Mouse (Mus musculus): ENCODE results near the gene Gm4559. TPM values are rescaled to one million over a fixed set of nuclear protein-coding genes. Genes with fewer than 3 reads are reported as not detected.
"Not testable (repeated sequence)": the region's sequence is repeated elsewhere in the genome, so short reads cannot be mapped to it uniquely, and the experiment has no call there.

The Gm4559 gene
- polyA plus RNA-seq (2015; fragmentation: Nextera tagmentation; extraction: Ambion mirVana), result not detected in 2 replicates

GRCm38 (mm10) chr7:142274263-142274662 lies at the start of gene Gm4559:
Gm4559 (minus strand) TSS chr7:142274363.
- ATAC-seq; H3K36me3 ChIP-seq (ENCODE audit: insufficient read depth, low read length); H3K4me3 ChIP-seq (ENCODE audit: low read depth, low read length); H3K4me1 ChIP-seq (ENCODE audit: insufficient read depth, low read depth, low read length); H3K9ac ChIP-seq (replicated peaks; ENCODE audit: low read depth); H3K27ac ChIP-seq (ENCODE audit: low read length); H3K4me2 ChIP-seq (replicated peaks; ENCODE audit: low read depth, low read length); H3K9me3 ChIP-seq (ENCODE audit: low read length); DNase-seq (ENCODE audit: low spot score); H3K27me3 ChIP-seq (replicated peaks; ENCODE audit: insufficient read depth, low read length): not testable (repeated sequence)

- Histone ChIP-seq H3K27ac (ENCODE audit: low read length) (no peak overlapping the region), H3K4me1 (ENCODE audit: insufficient read depth, low read depth, low read length) (no peaks in the 10 kb centered on the region), H3K4me3 (ENCODE audit: low read depth, low read length) (no peak overlapping the region), H3K9ac (replicated peaks; ENCODE audit: low read depth) (no peak overlapping the region), H3K4me2 (replicated peaks; ENCODE audit: low read depth, low read length) (no peak overlapping the region), H3K36me3 (ENCODE audit: insufficient read depth, low read length) (no peaks in the 10 kb centered on the region), H3K27me3 (replicated peaks; ENCODE audit: insufficient read depth, low read length) (no peaks in the 10 kb centered on the region), H3K9me3 (ENCODE audit: low read length) (no peaks in the 10 kb centered on the region)
- 62% methylated on average over 12 of the region's 12 CpGs for WGBS
- TF ChIP-seq EP300 (IDR thresholded peaks at IDR 0.05) (no peak), CTCF (IDR thresholded peaks at IDR 0.05) (no peak)
- DNase-seq (ENCODE audit: low spot score), result no peak
- ATAC-seq, result no peak
These were observed 49.4 kb upstream of the Gm4559 start for GRCm38 (mm10) chr7:142323396-142324117.

GRCm38 (mm10) chr7:142322641-142323040 lies 48.5 kb upstream of the Gm4559 start:
- H3K9me3 ChIP-seq (ENCODE audit: low read length), result no peaks in the 10 kb centered on the region
- 82% methylated on average over 6 of the region's 6 CpGs for WGBS
- no peak overlapping the region for H3K27ac ChIP-seq (ENCODE audit: low read length)
- DNase-seq (ENCODE audit: low spot score) (no peak), ATAC-seq (no peak)
- no peaks in the 10 kb centered on the region for H3K4me1 ChIP-seq (ENCODE audit: insufficient read depth, low read depth, low read length)
- no peak overlapping the region for H3K9ac ChIP-seq (replicated peaks; ENCODE audit: low read depth)
- no peaks in the 10 kb centered on the region for H3K27me3 ChIP-seq (replicated peaks; ENCODE audit: insufficient read depth, low read length)
- TF ChIP-seq EP300 (IDR thresholded peaks at IDR 0.05) (no peak), CTCF (IDR thresholded peaks at IDR 0.05) (no peak)
- H3K4me3 ChIP-seq (ENCODE audit: low read depth, low read length), result no peak overlapping the region
- no peak overlapping the region for H3K4me2 ChIP-seq (replicated peaks; ENCODE audit: low read depth, low read length)
- H3K36me3 ChIP-seq (ENCODE audit: insufficient read depth, low read length), result no peaks in the 10 kb centered on the region

GRCm38 (mm10) chr7:142321637-142322306 lies 47.6 kb upstream of the Gm4559 start:
- not testable (repeated sequence) for H3K27ac ChIP-seq (ENCODE audit: low read length); H3K4me1 ChIP-seq (ENCODE audit: insufficient read depth, low read depth, low read length); DNase-seq (ENCODE audit: low spot score); ATAC-seq; H3K4me2 ChIP-seq (replicated peaks; ENCODE audit: low read depth, low read length); H3K27me3 ChIP-seq (replicated peaks; ENCODE audit: insufficient read depth, low read length); H3K4me3 ChIP-seq (ENCODE audit: low read depth, low read length); H3K9ac ChIP-seq (replicated peaks; ENCODE audit: low read depth); H3K36me3 ChIP-seq (ENCODE audit: insufficient read depth, low read length); H3K9me3 ChIP-seq (ENCODE audit: low read length)
- 65% methylated on average over 3 of the region's 10 CpGs for WGBS

- H3K9ac ChIP-seq (replicated peaks; ENCODE audit: low read depth), result no peak overlapping the region
- H3K27ac ChIP-seq (ENCODE audit: low read length), result no peak overlapping the region
- no peak for TF ChIP-seq CTCF (IDR thresholded peaks at IDR 0.05)
- TF ChIP-seq EP300 (IDR thresholded peaks at IDR 0.05), result no peak
- 26% methylated on average over 2 of the region's 2 CpGs for WGBS
- no peak for DNase-seq (ENCODE audit: low spot score)
- ATAC-seq, result no peak
- H3K36me3 ChIP-seq (ENCODE audit: insufficient read depth, low read length), result no peaks in the 10 kb centered on the region
- H3K4me2 ChIP-seq (replicated peaks; ENCODE audit: low read depth, low read length), result no peak overlapping the region
- H3K4me1 ChIP-seq (ENCODE audit: insufficient read depth, low read depth, low read length), result no peaks in the 10 kb centered on the region
- no peaks in the 10 kb centered on the region for H3K27me3 ChIP-seq (replicated peaks; ENCODE audit: insufficient read depth, low read length)
- no peaks in the 10 kb centered on the region for H3K9me3 ChIP-seq (ENCODE audit: low read length)
- H3K4me3 ChIP-seq (ENCODE audit: low read depth, low read length), result no peak overlapping the region
These were observed 46.7 kb upstream of the Gm4559 start for GRCm38 (mm10) chr7:142320906-142321305.

GRCm38 (mm10) chr7:142319124-142319523 lies 45.0 kb upstream of the Gm4559 start:
- no peak for DNase-seq (ENCODE audit: low spot score)
- H3K4me1 ChIP-seq (ENCODE audit: insufficient read depth, low read depth, low read length), result no peaks in the 10 kb centered on the region
- 91% methylated on average over 11 of the region's 11 CpGs for WGBS
- no peak for ATAC-seq
- H3K27ac ChIP-seq (ENCODE audit: low read length), result no peak overlapping the region
- H3K4me3 ChIP-seq (ENCODE audit: low read depth, low read length), result no peak overlapping the region
- no peaks in the 10 kb centered on the region for H3K9me3 ChIP-seq (ENCODE audit: low read length)
- no peak overlapping the region for H3K4me2 ChIP-seq (replicated peaks; ENCODE audit: low read depth, low read length)
- no peak overlapping the region for H3K9ac ChIP-seq (replicated peaks; ENCODE audit: low read depth)
- H3K27me3 ChIP-seq (replicated peaks; ENCODE audit: insufficient read depth, low read length), result no peaks in the 10 kb centered on the region
- TF ChIP-seq EP300 (IDR thresholded peaks at IDR 0.05) (no peak), CTCF (IDR thresholded peaks at IDR 0.05) (no peak)
- no peaks in the 10 kb centered on the region for H3K36me3 ChIP-seq (ENCODE audit: insufficient read depth, low read length)
